Mouse (Mus musculus) NIH3T3 (cell line): ENCODE data around the gene 0610009B22Rik.
A peak's percentile ranks its signal among the peaks of the same experiment; 100 is the strongest.
"Not testable (repeated sequence)": the region's sequence is repeated elsewhere in the genome, so short reads cannot be mapped to it uniquely, and the experiment has no call there.

ENCODE experiments used
- DNase-seq: peaks from one replicate; pipeline ENCODE4 v3.0.0-alpha.2; 2012; ENCODE audit warnings: low read depth

The 0610009B22Rik gene

DNA sequence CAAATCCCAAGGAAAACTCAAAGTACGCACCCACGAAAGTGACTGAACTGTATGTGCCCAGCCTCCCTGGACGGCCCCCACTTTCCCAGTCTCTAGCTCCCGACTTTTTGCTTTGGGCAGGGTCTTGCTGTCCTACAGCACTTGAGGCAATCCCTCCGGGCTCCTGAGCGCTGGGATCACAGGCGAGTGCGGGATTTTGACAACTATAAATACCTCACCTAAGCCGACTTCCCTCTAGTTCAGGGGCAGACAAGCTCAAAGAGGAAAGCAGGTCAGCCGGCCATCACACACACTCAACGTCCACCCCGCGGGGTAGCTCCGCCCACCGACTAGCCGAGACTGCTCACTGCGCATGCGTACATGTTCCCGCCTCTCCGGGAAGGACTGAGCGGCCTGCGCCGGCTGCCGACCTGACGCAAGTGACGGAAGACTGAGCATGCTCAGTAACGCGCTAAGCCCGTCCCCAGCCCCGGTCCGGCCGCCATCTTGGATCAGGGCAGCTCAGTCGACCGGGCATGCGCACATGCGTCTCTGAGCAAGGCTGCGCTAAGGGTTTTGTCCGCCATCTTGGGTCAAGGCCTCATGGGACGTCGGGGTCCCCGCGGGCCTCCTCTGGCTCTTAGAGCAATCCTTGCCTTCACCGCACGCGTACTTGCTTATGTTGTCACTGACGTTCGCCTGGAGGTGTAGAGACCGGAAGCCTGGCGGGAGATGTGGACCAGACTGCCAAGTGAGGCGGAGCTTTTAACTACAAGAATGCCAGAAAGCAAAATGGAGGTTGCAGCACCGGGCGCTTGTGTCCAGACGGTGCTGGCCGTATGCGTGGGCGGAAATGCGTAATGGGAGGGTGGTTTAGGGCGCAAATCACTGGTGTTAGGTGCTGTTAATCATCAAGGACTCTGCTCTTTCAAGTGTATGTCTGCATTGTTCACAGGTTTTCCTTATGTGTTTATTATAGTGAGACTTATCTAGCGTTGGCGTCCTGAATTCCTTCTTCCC, at the start of gene 0610009B22Rik:
0610009B22Rik (minus strand) TSS at position 545 of the 999 bp plus-strand sequence.
- peak; percentile 100 for DNase-seq

DNA sequence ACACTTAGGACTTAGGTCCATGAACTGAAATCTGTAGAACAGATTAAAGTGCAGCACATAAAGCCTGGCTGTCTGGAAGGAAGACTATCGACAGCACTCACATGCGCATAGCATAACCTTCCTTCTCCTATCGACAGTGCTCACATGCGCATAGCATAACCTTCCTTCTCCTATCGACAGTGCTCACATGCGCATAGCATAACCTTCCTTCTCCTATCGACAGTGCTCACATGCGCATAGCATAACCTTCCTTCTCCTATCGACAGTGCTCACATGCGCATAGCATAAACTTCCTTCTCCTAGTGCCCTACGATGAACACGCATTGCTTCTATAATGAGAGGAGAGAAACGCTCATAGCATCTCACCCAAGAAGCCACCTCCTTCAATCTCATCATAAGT, 45.5 kb upstream of the 0610009B22Rik start:
- not testable (repeated sequence) for DNase-seq

DNA sequence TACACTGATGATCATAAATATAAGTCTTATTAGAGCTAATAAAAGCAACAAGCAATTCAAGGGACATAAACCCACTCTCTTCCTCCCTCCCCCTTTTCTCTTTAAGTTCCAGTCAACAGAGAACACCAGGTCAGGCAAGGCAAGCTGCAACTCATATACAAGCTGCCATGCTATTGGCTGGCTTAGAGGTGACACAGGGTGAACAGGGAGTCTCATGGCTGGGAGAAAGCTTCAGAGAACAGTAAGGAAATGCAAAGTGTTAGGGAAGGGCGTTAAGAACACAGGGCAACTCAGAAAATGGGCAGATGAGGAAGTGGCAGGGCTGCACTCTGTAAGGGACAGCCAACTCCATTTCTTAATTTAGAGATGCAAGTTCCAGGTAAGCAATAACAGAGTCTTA, 44.2 kb upstream of the 0610009B22Rik start:
- DNase-seq: no peak

DNA sequence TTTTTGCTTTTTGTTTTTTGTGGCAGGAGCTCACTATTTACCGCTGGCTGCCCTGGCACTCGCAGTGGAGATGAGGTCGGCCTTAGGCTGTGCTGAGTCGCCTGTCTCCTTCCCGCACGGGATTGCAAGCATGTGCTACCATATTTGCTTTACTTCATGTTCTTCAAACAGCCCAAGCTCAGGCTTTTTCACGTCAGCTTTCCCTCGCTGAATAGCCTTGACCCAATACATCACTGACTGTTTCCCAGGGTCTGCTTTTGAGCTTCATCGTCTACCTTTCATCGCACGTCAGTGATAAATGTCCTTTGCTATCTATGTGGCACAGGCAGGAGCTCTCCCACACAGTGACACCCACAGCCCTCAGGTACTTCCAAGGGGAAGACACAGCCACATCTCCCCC, 32.4 kb upstream of the 0610009B22Rik start:
- no peak for DNase-seq

DNA sequence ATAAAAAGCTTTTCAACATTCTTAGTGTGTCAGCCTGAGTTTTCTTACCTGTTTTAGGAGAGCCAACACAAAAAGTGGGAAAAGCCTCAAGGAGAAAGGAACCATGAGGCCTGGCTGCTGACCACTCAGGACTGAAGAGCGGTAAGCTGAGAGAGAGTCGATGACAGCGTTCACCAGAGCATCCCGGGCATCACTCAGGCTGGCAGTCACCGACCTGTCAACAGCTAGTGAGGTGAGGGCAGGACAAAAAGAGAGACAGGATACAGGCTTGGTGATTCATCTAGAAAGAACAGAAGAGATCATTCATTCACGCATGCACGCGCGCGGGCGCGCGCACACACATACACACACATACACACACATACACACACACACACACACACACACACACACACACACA, 18.4 kb upstream of the 0610009B22Rik start:
- DNase-seq: no peak

DNA sequence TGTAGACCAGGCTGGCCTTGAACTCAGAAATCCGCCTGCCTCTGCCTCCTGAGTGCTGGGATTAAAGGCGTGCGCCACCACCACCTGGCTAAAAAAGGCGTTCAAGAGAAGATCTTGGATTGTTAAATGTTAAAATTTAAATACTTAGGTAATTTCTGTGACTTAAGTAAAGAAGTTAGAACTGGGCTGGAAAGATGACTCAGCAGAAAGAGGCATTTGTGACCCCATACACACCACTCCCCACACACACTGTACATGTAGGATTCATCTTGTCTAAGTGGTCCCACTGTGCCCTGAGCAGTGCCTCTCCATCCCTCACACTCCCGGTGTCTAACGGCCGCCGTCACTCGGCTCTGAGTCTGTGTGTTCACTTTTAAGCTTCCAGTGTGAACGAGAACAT, 17.8 kb upstream of the 0610009B22Rik start:
- DNase-seq: no peak

DNA sequence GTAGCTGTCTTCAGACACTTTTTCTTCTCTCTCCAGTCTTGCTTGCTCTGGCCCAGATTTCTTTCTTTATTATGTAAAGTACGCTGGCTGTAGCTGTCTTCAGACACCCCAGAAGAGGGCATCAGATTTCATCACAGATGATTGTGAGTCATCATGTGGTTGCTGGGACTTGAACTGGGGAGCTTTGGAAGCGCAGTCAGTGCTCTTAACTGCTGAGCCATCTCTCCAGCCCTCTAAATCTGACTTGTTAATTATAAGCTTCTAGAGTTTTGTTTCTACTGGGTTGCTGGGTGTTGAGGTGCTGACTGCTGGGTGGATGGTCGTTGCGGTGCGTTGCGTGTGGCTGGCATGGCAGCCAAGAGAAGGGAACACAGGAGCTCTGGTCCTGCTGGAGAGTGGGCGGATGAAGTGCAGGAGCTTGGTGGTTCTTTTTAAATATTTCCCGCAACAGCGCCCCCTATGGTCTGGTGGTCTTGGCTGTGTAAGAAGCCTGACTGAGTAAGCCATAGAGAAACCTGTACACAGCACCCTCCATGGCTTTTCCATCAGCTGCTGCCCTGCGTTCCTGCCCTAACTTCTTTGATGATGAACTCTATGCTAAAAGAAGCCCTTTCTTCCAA, 14.8 kb upstream of the 0610009B22Rik start:
- DNase-seq: peak; percentile 75

DNA sequence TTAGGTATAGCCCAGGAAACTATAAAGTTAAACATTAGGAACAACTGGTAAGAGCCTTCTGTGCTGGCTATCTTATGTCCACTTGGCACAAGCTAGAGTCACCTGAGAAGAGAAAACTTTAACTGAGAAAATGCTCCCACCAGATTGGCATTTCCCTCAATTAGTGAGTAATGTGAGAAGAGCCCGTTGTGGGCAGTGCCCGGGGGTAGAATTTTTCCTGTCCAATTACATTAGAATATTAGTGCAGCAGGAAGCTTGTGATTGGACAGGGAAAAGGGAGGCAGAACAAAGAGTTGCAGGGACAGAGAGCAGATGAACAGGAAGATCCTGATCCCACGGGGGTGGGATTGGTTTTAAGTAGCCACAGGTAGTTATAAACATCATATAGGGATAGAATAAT, 14.2 kb upstream of the 0610009B22Rik start:
- DNase-seq: peak; percentile 16

DNA sequence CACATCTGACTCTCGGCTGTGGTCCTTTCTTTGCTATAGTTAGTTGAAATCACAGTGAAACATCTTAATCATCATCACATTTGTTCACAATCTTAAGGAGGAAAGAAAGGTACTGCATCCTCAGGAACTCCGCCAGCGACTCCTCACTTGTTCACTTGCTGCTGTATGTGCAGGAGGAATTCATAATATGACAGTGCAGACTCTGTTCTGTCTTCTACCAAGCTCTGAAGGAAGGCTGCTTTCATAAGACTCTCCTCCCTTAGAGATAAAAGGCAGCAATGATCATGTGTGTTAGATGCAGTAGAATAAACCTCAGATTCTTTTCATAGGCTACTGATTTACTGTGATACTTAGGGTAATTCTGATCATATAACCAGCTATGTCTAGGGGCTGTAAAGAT, 6.3 kb upstream of the 0610009B22Rik start:
- DNase-seq: no peak

DNA sequence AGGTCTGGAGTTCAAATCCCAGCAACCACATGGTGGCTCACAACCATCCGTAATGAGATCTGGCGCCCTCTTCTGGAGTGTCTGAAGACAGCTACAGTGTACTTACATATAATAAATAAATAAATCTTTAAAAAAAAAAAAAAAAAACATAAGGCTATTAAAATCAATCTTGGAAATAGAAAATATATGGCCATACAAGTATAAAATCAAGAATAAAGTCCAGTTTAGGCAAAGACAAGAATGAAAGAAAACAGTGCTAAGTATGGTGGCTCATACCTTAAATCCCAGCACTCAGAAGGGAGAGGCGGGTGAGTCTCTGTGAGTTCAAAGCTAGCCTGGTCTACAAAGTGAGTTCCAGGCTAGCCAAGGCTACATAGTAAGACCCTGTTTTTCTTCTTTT, 1.9 kb upstream of the 0610009B22Rik start:
- not testable (repeated sequence) for DNase-seq

DNA sequence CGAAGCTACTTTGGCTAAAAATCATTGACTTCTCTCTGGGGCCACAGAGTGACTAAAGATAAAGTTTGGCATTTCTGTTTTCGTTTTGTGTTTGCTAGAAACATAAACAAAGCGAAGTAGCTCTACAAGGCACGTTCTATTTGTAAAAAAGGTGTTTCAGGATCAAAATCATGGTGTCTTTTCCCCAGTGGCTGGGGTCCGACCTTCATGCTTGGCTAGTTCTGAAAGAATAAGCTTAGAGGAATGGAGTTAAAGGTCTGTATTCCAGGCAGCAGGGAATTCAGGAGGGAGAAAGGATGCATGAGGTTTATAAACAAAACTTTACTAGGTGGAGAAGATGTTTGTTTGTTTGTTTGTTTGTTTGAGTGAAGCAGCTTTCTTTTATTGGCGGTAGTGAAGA, 669 bp upstream of the 0610009B22Rik start:
- no peak for DNase-seq

DNA sequence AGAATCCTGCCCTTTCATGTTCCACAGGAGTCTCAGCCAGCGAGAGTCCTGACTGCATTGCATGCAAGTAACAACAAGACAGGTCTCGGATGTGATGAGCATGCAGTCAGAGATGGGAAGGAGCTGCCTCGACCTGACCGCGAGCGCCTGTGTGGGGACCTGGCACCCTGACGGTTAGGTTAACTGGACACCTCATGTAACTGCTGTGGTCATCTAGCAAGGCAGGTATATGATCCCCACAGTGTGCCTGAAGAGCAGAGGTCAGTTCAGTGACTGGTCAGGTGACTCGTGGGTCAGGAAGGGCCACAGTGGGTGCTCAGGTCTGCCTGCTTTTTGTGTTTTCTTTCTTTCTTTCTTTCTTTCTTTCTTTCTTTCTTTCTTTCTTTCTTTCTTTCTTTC, 6.7 kb downstream of the 0610009B22Rik start:
- DNase-seq: no peak

DNA sequence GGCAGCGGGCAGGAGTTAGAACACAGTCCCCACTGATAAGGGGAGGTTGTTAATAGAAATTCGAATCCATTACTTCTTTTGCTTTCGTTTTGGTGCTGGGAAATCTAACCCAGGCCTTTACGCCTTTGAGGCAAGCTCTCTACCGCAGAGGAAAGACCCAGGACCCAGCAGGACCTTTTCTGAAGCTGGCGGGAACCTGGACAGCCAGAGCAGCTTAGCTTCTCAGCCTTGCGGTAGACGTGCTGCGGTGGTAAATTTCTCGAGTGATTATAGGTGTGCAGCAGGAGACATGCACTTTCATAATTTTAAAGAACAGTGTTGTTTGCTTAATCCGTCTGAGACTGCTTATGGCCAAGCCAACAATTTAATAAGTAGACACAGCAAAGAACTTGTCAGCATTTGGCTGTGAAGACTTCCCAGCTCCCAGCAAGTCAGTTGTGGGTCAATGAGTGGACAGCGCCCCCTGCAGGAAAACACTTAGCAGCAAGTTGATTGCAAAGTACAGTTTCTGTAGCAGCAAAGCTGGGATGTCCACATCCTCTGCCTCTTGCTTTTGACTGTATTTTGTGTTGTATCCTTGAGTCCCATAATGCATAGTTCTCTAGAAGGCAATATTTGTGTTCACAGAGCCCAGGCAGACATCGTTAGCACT, 7.2 kb downstream of the 0610009B22Rik start:
- DNase-seq: peak; percentile 95

DNA sequence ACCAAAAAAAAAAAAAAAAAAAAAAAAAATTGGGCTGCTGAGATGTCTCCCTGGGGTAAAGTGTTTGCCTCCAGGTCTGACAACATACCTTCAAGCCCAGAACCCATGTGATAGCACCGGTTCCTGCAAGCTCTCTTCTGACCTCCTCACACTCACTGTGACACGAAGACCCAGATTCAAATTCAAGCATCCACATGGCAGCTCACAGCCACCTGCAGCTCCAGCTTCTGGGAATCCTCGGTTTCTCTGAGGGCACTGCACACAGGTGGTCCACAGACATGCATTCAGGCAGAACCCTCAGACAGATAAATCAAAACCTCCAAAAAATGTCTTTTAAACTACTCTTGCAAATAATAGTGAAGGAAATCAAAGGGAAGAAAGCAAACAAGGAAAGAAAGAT, 9.2 kb downstream of the 0610009B22Rik start:
- DNase-seq: no peak

DNA sequence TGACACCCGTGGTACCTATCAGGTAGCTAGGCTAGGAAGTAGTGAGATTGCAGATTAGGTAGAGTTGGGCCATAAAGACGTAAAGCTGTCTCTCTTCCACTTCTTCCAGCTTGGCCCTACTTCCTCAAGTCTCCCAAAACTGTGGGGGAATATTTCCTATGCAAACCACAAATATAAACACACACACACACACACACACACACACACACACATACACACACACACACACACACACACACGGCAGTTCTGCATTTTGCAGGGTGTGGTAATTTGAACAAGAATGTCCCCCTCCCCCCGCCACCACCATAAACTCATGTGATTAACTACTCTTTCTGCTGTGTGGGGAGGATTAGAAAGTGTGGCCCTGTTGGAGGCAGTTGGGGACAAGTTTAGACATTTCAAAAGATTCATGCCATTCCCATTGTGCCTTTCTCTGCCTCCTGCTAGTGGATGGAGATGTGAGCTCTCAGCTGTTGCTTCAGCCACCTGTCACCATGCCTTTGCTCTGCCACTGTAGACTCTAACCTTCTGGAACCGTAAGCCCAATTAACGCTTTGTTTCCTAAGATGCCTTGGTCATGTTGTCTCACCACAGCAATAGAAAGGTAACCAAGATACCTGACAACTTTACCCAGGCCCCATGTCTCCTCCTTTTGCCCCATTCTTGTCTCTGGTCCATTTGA, 10.8 kb downstream of the 0610009B22Rik start:
- no peak for DNase-seq

DNA sequence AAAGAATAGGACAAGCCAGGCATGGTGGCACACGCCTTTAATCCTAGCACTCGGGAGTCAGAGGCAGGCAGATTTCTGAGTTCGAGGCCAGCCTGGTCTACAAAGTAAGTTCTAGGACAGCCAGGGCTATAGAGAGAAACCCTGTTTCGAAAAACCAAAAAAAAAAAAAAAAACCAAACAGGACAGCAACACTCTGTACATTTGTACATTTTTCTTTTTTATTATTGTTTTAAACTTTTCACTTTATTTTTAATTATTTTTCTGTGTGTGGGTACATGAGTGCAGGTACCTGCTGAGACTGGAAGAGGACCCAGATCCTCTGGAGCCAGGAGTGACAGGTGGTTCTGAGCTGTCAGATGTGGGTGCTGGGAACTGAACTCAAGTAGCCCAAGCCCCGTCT, 13.3 kb downstream of the 0610009B22Rik start:
- DNase-seq: no peak

DNA sequence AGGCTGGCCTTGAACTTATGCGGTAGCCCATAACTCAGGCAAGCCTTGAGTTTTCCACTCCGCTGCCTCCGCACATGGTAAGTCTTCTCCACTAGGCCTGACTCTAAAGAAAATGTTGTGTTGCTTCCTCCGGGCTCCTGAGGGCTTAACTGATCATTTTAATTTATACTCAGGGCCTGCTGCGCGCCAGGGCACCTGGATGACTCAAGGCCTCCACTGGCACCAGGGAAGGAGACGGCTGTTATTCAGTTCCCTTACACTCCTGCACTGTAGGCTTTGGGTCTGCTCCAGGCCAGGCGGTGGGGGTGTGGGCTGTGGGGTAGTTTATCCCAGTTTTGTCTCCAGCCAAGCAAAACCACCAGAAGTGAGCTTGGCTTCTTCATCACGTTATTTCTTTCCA, 15.4 kb downstream of the 0610009B22Rik start:
- DNase-seq: peak; percentile 35

DNA sequence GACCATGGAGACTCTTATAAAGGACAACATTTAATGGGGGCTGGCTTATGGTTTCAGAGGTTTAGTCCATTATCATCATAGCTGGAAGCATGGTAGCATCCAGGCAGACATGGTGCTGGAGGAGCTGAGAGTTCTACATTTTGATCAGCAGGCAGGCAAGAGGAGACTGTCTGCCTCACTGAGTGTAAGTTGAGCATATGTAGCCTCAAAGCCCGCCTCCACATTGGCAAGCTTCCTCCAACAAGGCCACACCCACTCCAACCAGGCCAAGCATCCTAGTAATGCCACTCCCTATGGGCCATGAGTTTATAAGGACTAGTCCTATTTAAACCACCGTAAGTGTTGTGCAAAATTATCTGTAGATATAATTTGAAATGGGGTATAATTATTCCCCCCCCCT, 17.3 kb downstream of the 0610009B22Rik start:
- DNase-seq: peak; percentile 71

DNA sequence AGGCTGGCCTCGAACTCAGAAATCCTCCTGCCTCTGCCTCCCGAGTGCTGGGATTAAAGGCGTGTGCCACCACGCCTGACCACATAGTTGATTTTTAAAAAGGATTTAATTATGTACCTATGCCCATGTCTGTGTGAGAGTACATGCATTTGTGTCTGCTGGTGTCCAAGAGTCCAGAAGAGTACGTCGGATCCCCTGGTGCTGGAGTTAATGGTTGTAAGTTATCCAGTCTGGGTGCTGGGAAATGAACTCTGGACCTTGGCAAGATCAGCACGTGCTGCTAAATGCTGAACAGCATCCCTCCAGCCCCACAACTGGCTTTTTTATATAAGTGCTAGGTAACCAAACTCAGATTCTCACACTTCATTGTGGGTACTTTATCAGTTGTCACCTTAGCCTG, 17.8 kb downstream of the 0610009B22Rik start:
- no peak for DNase-seq

DNA sequence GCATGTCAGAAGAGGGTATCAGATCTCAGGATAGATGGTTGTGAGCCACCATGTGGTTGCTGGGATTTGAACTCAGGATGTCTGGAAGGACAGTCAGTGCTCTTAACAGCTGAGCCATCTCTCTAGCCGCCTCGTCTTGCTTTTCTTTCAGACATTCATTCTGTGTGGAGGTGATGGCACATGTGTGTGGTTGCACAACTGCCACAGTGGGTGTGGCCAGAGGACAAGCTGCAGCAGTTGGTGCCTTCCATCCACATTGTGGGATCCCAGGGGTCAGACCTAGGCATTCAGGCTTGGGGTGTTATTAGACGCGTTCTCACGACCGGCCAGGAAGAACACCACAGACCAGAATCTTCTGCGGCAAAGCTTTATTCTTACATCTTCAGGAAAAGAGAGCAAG, 23.9 kb downstream of the 0610009B22Rik start:
- DNase-seq: not testable (repeated sequence)

DNA sequence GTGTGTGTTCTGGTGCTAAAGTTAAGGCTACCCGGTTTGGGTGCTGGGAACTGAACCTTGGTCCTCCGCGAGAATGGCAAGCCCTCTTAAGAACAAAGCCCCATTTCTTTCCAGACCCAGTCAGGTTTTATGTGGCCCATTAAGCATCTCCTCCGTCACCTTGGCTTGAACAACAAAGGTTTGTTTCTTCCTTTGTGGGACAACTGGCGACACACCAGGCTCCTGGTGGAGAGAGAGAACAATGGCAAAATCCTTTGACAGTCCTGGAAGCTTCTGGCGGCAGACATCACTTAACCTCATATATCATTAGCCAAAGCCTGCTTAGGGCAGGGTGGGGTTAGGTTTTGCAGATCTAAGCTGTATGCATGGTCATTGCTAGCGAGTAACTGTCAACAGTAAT, 26.0 kb downstream of the 0610009B22Rik start:
- no peak for DNase-seq

DNA sequence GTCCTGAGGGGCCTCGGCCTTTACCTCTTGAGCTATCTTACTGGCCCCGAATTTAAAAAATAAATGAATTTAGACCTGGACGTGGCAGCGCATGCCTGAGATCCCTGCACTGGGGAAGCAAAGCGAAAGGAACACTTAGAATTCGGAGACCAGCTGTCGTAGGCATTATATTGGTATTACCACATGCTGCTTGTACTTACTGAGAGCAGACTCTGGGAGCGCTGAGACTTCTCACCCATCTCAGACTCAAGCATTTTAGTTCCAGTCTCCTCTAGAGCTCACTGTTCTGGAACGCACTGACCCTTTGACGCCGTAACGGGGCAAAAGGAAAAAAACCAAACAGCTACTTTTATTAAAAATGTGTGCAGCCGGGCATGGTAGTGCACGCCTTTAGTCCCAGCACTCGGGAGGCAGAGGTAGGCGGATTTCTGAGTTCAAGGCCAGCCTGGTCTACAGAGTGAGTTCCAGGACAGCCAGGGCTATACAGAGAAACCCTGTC, 26.8 kb downstream of the 0610009B22Rik start:
- no peak for DNase-seq
